Mouse (Mus musculus): ENCODE measurements around the gene Tsga10ip.

Tsga10ip gene

DNA sequence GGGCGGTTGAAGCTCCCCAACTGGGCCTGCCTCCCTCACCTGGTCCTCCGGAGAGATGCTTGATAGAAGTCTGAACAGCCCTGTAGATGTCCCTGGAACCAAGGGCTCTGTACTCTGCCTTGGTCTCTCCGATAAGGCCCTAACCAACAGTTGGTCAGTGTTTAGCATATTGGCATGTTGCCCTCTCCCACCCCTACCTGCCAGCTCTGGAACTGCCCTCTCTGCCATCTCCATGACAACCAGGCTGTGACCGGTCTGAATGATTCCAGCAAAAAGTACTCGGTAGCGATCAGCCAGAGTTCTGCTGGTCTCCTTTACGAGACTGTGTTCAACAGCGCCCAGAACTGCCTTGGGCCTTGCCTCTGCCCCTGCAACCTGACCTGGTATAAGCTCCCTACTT lies at the start of gene Tsga10ip:
Tsga10ip (minus strand) TSS at position 234 of the 400 bp plus-strand sequence.
- no peak for DNase-seq

DNA sequence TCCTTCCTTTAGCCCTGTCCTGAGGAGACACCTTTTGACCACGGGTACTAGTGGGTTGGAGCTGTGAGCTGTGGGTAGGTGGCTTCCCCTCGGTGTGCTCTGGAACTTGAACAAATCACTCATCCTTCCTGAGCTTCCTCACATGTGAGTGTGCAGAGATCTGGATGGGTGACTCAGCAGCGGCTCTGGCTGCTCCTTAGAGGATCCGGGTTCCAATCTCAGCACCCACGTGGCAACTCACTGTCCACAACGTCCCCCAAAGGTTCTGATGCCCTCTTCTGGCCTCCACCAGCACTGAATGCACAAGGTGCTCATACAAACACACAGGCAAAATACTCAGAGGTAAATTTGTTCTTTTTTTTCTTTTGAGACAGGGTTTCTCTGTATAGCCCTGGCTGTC lies 49.4 kb upstream of the Tsga10ip start:
- no peak for DNase-seq

DNA sequence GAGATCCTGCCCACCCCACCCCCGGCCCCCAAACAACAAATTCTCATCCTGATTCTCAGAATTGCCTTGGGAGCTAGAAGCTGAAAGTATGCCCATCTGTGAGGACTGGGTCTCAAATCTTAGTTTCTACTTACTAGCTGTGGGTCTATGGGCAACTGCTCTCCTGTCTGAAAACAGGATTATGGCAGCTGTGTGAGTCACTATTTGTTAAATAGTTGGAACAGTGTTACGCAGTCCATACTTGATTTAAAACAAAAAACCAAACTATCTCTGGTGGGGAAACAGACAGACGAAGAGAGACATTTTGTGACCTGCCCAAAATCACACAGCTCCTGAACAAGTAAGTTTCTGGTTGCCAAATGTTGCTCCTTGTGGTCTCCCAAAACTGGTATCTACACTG lies 47.3 kb upstream of the Tsga10ip start:
- no peak for DNase-seq

DNA sequence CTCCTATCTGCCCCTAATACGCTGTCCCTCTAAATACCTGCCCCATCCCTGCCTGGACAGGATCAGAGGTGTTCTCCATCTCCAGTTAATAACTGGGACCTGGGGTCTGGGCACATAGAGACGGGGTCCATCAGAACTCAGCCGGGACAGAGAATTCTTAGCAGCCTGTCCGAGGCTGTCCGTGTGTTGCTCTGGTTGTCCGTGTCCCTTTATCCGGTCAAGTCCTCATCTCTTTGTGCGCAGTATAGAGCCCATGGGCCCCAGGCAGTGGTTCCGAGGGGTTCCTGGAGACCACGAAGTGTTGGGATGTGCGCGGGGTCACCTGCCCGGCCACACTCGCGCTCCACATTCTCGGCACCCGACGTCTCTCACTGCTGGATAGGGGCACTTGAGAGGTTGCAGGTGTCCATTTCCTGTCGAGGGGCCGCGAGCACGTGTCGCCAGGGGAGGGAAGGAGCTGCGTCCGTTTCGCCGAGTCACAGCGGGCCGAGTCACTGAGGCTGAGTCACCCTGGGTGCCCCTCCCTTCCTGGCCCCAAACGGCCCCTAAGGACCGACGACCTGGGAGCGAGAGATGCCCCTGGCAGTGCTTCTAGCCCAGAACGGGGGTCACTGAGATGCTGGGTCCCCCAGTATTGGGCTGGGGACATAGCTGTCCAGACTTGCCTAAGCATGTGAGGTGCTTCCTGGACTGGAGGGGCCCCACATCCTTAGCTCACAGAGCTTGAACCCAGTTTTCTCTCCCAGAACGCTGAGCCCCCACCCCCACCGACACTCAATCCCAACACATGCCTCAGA lies 46.2 kb upstream of the Tsga10ip start:
- DNase-seq: peak; percentile 94

DNA sequence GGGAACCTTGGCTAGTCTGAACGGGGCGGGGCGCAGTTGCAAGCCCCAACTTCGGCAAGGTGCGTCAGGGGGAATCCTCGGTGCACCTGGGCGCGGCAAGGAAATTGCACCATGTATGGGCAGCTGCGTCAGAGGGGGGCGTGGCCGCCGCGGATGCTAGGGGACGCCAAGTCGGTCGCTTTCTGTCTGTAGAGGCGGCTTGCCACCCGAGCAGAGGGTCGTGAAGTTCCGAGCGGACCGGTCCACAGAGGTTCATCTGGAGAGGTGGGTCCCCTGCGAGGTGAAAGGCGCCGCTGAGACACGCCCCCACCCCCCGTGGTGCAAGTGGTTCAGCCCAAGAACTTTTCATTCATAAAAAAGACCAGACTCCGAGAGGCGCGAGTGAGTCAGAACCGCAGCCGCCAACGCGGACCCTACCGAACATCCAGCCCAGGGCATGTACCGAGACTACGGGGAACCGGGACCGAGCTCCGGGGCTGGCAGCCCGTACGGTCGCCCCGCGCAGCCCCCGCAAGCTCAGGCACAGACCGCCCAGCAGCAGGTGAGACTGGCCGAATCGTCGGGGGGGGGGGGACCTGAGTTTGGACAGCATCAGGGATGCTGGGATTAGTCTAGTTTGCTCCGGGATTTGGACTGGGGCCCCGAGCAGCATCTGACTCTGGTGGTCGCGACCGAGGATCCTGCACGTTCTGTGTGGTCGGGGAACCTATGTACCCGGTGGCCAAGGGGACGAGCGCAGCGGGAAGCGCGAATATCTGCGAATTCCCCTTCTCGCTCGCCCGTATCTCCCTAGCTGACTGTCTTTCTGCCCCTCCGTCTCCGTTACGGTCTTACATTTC lies 45.4 kb upstream of the Tsga10ip start, which contains the start of gene Fosl1:
Fosl1 (plus strand) TSS at position 33 of the 839 bp plus-strand sequence.
- peak; percentile 97 for DNase-seq

DNA sequence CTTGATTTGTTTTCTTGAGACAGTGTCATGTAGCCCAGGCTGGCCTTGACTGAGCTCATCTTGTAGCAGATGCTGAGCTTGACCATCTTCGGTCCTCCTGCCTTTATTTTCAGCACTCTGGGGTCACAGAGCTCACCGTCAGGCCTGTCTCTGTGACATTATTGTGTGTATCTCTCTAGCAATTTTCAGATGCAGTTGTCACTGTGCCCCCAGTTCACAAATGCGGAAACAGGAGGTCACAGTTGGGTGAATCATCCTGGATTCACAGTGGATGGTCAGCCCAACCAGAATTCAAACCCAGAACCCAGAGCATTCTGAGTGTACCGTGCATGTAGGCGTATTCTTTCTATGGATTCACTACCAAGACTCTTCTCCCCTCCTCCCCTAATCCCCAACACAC lies 43.4 kb upstream of the Tsga10ip start:
- DNase-seq: no peak

- DNase-seq: no peak
Observed at GRCm38 (mm10) chr19:5444954-5445353, 42.6 kb upstream of the Tsga10ip start.

DNA sequence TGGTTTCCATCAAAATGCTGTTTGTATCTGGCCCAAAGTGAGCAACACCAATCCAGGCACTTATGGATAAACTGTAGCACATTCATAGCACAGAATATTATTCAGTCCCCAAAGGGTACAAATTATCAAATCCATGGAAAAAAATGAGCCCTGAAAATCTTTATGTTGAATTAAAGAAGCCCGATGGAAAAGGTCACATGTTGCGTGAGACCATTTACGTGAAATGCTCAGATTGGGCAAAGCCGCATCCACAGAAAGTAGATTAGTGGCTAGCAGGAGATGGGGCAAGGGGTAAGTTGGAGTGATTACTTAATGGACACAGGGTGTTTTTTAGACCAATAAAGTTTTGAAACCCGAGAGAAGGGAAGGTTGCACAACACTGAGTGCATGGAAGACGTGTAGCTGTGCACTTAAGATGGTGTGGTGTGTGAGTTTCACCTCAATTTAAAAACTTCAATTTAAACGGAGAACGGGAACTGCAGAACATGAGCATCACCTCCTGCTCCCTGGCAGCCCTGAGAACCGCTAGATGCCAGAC lies 42.1 kb upstream of the Tsga10ip start:
- no peak for DNase-seq

GRCm38 (mm10) chr19:5433951-5434350 lies 31.6 kb upstream of the Tsga10ip start:
- no peak for DNase-seq

GRCm38 (mm10) chr19:5432992-5433852 lies 30.9 kb upstream of the Tsga10ip start:
- DNase-seq: peak; percentile 97

- DNase-seq: peak; percentile 94
Observed at GRCm38 (mm10) chr19:5431911-5432464, 29.7 kb upstream of the Tsga10ip start.

DNA sequence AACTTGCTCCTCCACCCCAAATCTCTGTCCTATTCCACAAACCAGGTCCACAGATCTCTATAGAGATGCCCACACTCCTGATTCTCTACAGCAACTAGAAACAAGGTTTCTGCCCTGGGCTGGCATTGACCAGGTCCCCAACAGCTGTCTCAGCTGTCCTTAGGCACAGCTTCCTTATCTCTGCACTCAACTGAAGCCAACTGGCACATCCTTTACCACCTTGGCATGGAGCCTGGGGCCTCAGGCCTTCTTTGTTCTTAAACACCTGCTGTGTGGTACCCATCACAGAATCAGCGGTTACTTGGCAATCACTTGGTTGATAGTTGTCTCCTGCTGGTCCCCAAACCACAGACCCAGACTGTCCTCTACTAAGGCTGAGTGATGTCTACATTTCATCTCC lies 28.1 kb upstream of the Tsga10ip start:
- DNase-seq: no peak

DNA sequence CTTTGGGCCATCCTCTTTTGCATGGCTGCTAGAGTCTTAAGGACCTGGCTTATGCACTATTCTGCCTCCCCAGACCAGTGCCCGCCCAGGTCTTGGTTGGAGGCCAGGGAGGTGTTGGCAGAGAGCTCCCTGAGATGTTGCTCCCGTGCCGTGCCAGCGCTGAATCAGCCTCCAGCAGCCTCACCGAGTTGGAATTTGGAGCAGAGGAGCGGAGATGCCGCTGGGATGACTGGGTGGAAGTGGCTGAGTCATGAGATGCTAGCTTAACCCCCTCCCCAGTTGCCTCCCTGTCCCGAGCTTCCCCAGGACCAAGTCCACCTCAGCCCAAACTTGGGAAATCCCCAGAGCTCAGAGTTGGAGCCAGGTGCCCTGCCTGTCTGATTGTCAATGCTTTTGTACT lies 27.5 kb upstream of the Tsga10ip start:
- DNase-seq: peak; percentile 96

GRCm38 (mm10) chr19:5429219-5429618 lies 26.9 kb upstream of the Tsga10ip start:
- no peak for DNase-seq

DNA sequence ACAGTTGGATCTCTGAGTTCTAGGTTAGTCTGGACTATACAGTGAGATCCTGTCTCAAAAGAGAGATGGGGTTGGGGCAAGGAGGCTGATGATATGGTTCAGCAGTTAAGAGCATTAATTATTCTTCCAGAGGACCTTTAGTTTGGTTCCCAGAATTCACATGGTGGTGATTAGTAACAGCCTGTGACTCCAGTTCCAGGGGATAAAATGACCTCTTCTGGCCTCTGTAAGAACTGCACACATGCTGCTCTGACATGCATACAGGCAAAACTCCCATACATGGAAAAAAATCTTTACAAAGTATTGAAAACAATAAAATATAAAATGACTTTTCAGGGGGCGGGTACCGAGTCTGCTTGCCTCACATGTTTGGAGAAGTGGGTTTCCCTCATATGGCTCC lies 25.8 kb upstream of the Tsga10ip start:
- no peak for DNase-seq

DNA sequence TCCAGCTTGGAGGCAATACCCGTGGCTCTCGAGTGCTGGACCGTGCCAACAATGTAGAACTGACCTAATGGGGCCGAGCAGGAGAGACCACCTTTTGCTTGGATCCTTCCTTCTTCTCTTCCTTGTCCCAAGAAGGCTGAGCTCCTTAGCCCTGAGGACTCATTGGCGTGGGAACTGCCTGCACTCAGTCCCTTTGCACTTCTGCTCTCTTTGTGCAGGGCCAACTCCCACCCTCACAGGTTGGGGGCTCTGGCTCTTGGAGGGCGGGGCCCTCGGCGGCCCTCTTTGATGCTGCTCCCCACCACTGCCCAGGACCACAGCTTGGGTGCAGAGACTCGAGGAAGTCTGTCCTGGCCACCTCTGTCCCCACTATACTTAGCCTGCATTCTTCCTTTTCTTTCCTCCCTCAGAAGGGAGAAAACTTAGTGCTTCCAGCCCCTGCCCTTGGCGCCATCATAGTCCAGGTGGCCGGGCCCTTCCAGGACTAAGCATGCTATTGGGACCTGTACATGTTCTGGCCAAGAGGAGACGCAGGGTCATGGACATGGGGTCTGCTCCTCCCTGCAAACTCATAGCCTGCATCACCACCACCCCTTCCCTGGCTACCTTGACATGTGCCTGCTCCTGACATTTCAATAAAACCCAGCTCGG lies 24.4 kb upstream of the Tsga10ip start:
- DNase-seq: peak; percentile 92

GRCm38 (mm10) chr19:5425906-5426565 lies 23.7 kb upstream of the Tsga10ip start:
- DNase-seq: peak; percentile 97

GRCm38 (mm10) chr19:5424782-5425741 lies 22.7 kb upstream of the Tsga10ip start, which contains the start of the genes Drap1 and AI837181:
TSS of gene Drap1 (minus strand) at chr19:5424979.
TSS of gene AI837181 (plus strand) at chr19:5425144.
- DNase-seq: peak; percentile 99

DNA sequence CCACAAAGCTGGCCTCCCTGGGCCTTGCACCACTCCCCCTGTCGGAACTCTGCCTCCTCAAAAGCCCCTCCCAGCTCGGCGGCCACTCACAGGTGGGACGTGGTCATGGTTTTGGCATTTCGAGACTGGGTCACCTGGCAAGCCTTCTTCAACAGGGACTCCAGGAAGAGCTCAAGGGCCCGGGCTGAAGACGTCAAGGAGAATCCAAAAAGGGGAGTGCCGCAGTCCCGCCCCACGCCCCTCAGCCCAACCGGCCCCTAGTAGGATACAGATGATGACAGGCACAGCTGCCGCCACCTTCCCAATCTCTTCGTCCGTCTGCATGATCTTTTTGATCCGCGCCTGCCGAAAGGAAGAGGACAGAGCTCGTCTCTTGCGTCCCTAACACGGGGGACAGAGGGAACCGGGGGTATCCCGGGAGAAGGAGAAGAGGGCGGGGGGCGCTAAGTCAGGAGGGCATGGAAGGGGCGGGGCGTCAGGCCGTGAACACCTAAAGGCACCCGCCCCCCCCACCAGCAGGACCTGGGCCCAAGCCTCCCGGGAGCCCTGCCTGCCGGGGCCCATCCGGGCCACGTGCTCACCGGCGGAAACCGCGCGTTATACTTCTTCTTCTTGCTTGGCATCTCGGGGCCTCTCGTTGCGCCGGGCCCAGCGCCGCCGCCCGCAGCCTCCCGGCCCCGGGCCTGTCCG lies 21.9 kb upstream of the Tsga10ip start:
- DNase-seq: peak; percentile 99

Data from heart, adult 11 months (tissue).